Mouse (Mus musculus): ENCODE measurements around the gene Vrtn. TPM values are rescaled to one million over a fixed set of nuclear protein-coding genes. Genes with fewer than 3 reads are reported as not detected.

Vrtn gene
- polyA plus RNA-seq, 1 experiment, result not detected

DNA sequence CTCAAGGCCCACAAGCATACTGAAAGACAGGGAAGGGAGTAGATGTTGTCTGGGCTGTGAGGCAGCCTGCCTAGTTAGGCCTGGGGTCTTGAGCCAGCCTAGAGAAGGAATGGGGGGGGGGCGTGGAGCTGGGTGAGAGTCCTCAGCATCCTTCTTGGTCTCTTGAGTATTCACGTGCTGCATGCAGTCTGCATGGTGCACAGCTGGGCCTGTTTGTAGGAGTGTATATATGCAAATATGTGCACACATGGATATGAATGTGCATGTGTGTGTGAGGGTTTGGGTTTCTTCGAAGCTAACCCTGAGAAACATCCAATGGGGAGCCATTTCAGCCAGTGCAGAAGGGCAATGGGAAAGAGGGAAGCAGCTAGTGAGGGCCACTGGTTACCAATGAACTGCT is 35.2 kb downstream of the Vrtn start:
- TF ChIP-seq MYOD1 (IDR thresholded peaks at IDR 0.05; ENCODE audit: control insufficient read depth in 1 of 3, insufficient read length in 2 of 3, low read depth in 2 of 3) (no peak), SRF (IDR thresholded peaks at IDR 0.05; ENCODE audit: control insufficient read depth, insufficient read length, low read depth) (no peak), USF1 (IDR thresholded peaks at IDR 0.05; ENCODE audit: low read depth) (no peak), POLR2AphosphoS2 (IDR thresholded peaks at IDR 0.05; ENCODE audit: insufficient read length, low read depth) (no peak), MYOG (IDR thresholded peaks at IDR 0.05; ENCODE audit: control insufficient read depth in 1 of 3, insufficient read depth in 1 of 3, insufficient read length in 2 of 3, low read depth in 2 of 3) (no peak), POLR2A (IDR thresholded peaks at IDR 0.05; ENCODE audit: insufficient read length, low read depth) (no peak), CEBPB (IDR thresholded peaks at IDR 0.05; ENCODE audit: insufficient read depth, poor library complexity, severe bottlenecking) (no peak), TCF3 (IDR thresholded peaks at IDR 0.05; ENCODE audit: insufficient read length, low read depth) (no peak), E2F4 (IDR thresholded peaks at IDR 0.05; ENCODE audit: insufficient read depth) (no peak), REST (IDR thresholded peaks at IDR 0.05; ENCODE audit: insufficient read depth, insufficient read length) (no peak), MAX (IDR thresholded peaks at IDR 0.05; ENCODE audit: low read depth) (no peak), TCF12 (IDR thresholded peaks at IDR 0.05; ENCODE audit: insufficient read depth, poor library complexity, severe bottlenecking) (no peak)
- no peaks in the 10 kb centered on the region for H3K79me2 ChIP-seq (ENCODE audit: control insufficient read depth, insufficient read depth)
- no peak overlapping the region for H3ac ChIP-seq (ENCODE audit: control insufficient read depth, insufficient read length)
- H3K27me3 ChIP-seq (ENCODE audit: control insufficient read depth, insufficient read depth, insufficient read length), result peaks cover 41% of the 10 kb centered on the region
- H3K36me3 ChIP-seq (ENCODE audit: control insufficient read depth, insufficient read depth), result no peaks in the 10 kb centered on the region
- H3K4me3 ChIP-seq, result no peak overlapping the region
- H3K4me2 ChIP-seq (ENCODE audit: low read depth), result no peak overlapping the region

DNA sequence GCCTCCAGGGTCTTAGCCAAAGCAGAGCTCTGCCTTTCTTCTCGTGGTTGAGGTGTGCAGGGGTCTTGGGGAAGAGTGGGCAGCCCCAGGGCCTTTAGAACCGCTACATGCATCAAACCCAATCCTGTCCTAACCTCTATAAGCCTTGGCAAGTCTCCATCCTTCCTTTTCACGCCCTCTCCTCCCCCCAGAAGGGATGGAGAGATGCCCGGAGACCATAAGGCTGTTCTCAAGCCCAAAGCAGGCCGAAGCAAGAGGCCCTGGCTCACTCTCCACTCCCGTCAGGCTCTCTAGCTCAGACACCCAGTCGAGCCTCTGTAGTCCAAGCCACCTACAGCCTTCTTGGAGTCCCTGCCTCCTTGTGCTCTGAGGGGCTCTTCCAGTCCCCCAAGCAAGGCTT is 43.8 kb downstream of the Vrtn start:
- H3K4me2 ChIP-seq (ENCODE audit: low read depth), result no peak overlapping the region
- TF ChIP-seq TCF3 (IDR thresholded peaks at IDR 0.05; ENCODE audit: insufficient read length, low read depth) (no peak), MYOG (IDR thresholded peaks at IDR 0.05; ENCODE audit: control insufficient read depth in 1 of 3, insufficient read depth in 1 of 3, insufficient read length in 2 of 3, low read depth in 2 of 3) (no peak), MYOD1 (IDR thresholded peaks at IDR 0.05; ENCODE audit: control insufficient read depth in 1 of 3, insufficient read length in 2 of 3, low read depth in 2 of 3) (no peak), E2F4 (IDR thresholded peaks at IDR 0.05; ENCODE audit: insufficient read depth) (no peak), REST (IDR thresholded peaks at IDR 0.05; ENCODE audit: insufficient read depth, insufficient read length) (no peak), CEBPB (IDR thresholded peaks at IDR 0.05; ENCODE audit: insufficient read depth, poor library complexity, severe bottlenecking) (no peak), MAX (IDR thresholded peaks at IDR 0.05; ENCODE audit: low read depth) (no peak), TCF12 (IDR thresholded peaks at IDR 0.05; ENCODE audit: insufficient read depth, poor library complexity, severe bottlenecking) (no peak), POLR2AphosphoS2 (IDR thresholded peaks at IDR 0.05; ENCODE audit: insufficient read length, low read depth) (no peak), USF1 (IDR thresholded peaks at IDR 0.05; ENCODE audit: low read depth) (no peak), POLR2A (IDR thresholded peaks at IDR 0.05; ENCODE audit: insufficient read length, low read depth) (no peak), SRF (IDR thresholded peaks at IDR 0.05; ENCODE audit: control insufficient read depth, insufficient read length, low read depth) (no peak)
- no peaks in the 10 kb centered on the region for H3K79me2 ChIP-seq (ENCODE audit: control insufficient read depth, insufficient read depth)
- H3ac ChIP-seq (ENCODE audit: control insufficient read depth, insufficient read length), result no peak overlapping the region
- no peaks in the 10 kb centered on the region for H3K36me3 ChIP-seq (ENCODE audit: control insufficient read depth, insufficient read depth)
- H3K27me3 ChIP-seq (ENCODE audit: control insufficient read depth, insufficient read depth, insufficient read length), result peaks cover 87% of the 10 kb centered on the region
- no peak overlapping the region for H3K4me3 ChIP-seq

DNA sequence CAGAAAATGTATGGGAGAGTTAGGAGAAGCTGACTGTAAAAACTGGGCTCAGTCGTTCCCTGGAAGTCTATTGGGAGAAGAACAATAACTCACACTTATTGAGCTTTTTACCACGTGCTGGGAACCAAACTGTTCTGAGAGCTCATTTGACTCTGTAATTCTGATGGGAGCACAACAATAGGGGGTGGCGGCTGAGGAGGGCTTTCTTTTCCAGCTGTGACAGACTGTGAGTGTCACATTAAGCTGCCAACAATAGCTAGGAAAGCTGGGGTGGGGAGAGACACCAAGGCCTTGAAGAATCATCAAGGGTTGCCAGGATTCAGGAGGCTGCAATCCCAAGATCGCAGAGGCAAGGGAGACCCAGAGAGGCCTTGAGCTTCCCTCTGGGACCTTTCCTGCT is 45.4 kb downstream of the Vrtn start:
- Histone ChIP-seq H3ac (ENCODE audit: control insufficient read depth, insufficient read length) (no peak overlapping the region), H3K4me3 (no peak overlapping the region), H3K4me2 (ENCODE audit: low read depth) (no peak overlapping the region), H3K27me3 (ENCODE audit: control insufficient read depth, insufficient read depth, insufficient read length) (peaks cover 89% of the 10 kb centered on the region), H3K79me2 (ENCODE audit: control insufficient read depth, insufficient read depth) (no peaks in the 10 kb centered on the region), H3K36me3 (ENCODE audit: control insufficient read depth, insufficient read depth) (no peaks in the 10 kb centered on the region)
- TF ChIP-seq MAX (IDR thresholded peaks at IDR 0.05; ENCODE audit: low read depth) (no peak), REST (IDR thresholded peaks at IDR 0.05; ENCODE audit: insufficient read depth, insufficient read length) (no peak), TCF12 (IDR thresholded peaks at IDR 0.05; ENCODE audit: insufficient read depth, poor library complexity, severe bottlenecking) (no peak)

DNA sequence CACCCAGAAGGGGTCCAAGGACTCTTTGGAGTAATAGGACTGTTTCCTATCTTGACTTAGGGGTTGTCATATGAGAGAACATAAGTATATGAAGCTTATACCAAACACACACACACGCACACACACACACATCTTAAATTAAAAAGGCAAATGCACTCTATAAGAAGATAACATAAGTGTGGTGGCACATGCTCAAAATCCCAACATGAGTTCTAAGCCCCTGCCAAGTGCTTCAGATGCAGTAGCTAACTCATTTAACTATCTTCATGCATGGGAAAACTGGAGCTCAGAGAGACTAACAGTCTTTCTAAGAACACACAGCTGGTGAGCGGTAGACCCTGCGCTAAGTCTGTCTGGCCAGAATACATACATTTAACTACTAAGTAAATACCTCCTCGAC is 46.7 kb downstream of the Vrtn start:
- no peak for TF ChIP-seq MYOD1 (IDR thresholded peaks at IDR 0.05; ENCODE audit: control insufficient read depth in 1 of 3, insufficient read length in 2 of 3, low read depth in 2 of 3)
- peaks cover 75% of the 10 kb centered on the region for H3K27me3 ChIP-seq (ENCODE audit: control insufficient read depth, insufficient read depth, insufficient read length)
- no peaks in the 10 kb centered on the region for H3K36me3 ChIP-seq (ENCODE audit: control insufficient read depth, insufficient read depth)
- H3K4me3 ChIP-seq, result no peak overlapping the region
- H3K79me2 ChIP-seq (ENCODE audit: control insufficient read depth, insufficient read depth), result no peaks in the 10 kb centered on the region
- no peak overlapping the region for H3K4me2 ChIP-seq (ENCODE audit: low read depth)
- H3ac ChIP-seq (ENCODE audit: control insufficient read depth, insufficient read length), result no peak overlapping the region

DNA sequence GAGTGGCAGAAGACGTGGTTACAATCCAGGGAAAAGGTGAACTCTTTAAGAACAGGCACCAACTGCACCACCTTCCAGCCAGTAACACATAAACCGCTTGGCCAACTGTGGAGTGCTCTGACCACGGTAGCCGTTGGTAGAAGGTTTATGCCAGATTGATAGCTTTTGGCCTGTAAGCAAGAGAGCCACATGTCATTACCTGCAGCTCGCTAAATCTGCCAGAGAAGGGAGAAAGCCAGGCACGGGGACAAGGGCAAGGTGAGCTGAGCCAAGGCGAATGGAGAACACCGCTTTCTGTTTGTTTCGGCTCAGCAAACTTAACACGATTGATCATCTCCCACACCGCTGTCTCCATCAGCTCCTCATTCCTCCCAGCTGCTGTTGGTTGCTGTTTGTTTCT is 48.2 kb downstream of the Vrtn start:
- H3K79me2 ChIP-seq (ENCODE audit: control insufficient read depth, insufficient read depth), result no peaks in the 10 kb centered on the region
- no peaks in the 10 kb centered on the region for H3K36me3 ChIP-seq (ENCODE audit: control insufficient read depth, insufficient read depth)
- TF ChIP-seq USF1 (IDR thresholded peaks at IDR 0.05; ENCODE audit: low read depth) (no peak), TCF12 (IDR thresholded peaks at IDR 0.05; ENCODE audit: insufficient read depth, poor library complexity, severe bottlenecking) (no peak), MYOD1 (IDR thresholded peaks at IDR 0.05; ENCODE audit: control insufficient read depth in 1 of 3, insufficient read length in 2 of 3, low read depth in 2 of 3) (no peak), MYOG (IDR thresholded peaks at IDR 0.05; ENCODE audit: control insufficient read depth in 1 of 3, insufficient read depth in 1 of 3, insufficient read length in 2 of 3, low read depth in 2 of 3) (no peak), POLR2A (IDR thresholded peaks at IDR 0.05; ENCODE audit: insufficient read length, low read depth) (no peak), CEBPB (IDR thresholded peaks at IDR 0.05; ENCODE audit: insufficient read depth, poor library complexity, severe bottlenecking) (no peak), POLR2AphosphoS2 (IDR thresholded peaks at IDR 0.05; ENCODE audit: insufficient read length, low read depth) (no peak), E2F4 (IDR thresholded peaks at IDR 0.05; ENCODE audit: insufficient read depth) (no peak), TCF3 (IDR thresholded peaks at IDR 0.05; ENCODE audit: insufficient read length, low read depth) (no peak), REST (IDR thresholded peaks at IDR 0.05; ENCODE audit: insufficient read depth, insufficient read length) (no peak), MAX (IDR thresholded peaks at IDR 0.05; ENCODE audit: low read depth) (no peak), SRF (IDR thresholded peaks at IDR 0.05; ENCODE audit: control insufficient read depth, insufficient read length, low read depth) (no peak)
- no peak overlapping the region for H3ac ChIP-seq (ENCODE audit: control insufficient read depth, insufficient read length)
- H3K27me3 ChIP-seq (ENCODE audit: control insufficient read depth, insufficient read depth, insufficient read length), result peaks cover 63% of the 10 kb centered on the region
- H3K4me3 ChIP-seq, result no peak overlapping the region
- H3K4me2 ChIP-seq (ENCODE audit: low read depth), result no peak overlapping the region
